Mouse (Mus musculus): ENCODE data around the gene Cfap58.

Gene Cfap58

DNA sequence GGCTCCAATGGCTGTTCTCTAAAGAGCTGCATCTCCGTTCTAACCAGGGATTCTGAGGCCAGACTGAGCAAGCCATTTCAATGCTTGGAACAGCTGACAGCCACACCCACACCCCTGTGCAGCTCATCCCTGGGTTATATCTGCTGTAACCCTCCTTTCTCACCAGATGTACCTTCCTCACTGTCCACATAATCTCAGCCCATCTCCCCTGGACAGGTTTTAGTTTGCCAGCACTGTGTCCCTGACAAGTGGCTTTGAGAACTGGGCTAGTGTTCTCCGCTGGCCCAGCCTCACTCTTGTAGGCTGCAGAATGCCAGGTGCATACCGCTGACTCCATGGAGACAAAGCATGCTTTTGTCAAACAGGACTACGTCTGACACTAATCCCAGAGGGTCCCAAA is 20.1 kb upstream of the Cfap58 start:
- in situ Hi-C loops (cut with MboI, MseI) = no loop called here

DNA sequence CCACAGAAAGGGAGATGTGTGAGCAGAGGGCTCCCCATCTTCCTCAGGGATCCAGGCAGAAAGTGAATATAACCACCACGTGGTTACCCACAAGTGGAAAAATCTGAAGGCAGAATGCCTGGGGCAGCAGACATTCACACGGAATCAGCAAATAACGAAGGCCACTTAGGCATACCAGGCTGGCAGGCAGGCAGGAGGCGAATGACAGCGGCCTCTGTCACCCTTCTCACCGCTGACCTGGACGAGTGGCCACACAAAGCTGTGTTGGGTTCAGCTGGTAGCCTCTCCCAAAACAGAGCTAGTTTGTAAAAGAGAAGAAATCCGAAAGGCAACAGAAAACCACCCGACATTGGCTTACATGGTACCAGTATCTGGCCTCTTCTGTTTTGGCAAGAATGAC is 19.5 kb upstream of the Cfap58 start:
- in situ Hi-C loops (cut with MboI, MseI) = no loop called here

DNA sequence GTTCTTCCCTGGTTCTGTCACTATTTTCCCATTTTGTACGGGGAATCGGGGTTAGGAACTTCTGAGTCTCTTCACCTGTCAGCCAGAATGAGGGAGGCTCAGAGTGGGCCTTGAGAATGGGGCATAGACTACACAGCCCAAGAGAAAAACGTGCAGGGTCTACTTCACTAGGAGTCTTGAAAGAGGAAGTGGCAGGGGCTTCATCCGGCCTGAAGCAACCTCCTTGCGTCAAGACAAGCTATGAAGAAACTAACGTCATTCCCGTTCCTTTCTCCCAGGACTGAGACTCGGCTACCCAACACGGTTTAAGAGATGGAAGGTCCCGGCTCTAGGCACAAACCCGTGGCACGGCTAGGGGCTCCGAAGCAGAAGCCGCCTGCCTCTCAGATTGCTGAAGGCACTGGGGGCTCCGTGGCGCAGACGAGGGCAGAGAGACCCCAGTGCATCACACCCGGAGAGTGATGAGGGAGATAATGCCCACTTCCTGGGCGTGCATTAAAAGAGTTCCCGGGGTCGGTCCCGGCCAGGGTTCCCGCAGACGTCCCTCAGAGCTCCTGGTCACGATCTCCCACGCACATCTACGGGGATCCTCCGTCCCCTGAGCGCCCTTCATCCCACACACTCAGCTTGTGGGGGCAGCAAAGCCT is 18.9 kb upstream of the Cfap58 start:
- in situ Hi-C loops (cut with MboI, MseI) = no loop called here

DNA sequence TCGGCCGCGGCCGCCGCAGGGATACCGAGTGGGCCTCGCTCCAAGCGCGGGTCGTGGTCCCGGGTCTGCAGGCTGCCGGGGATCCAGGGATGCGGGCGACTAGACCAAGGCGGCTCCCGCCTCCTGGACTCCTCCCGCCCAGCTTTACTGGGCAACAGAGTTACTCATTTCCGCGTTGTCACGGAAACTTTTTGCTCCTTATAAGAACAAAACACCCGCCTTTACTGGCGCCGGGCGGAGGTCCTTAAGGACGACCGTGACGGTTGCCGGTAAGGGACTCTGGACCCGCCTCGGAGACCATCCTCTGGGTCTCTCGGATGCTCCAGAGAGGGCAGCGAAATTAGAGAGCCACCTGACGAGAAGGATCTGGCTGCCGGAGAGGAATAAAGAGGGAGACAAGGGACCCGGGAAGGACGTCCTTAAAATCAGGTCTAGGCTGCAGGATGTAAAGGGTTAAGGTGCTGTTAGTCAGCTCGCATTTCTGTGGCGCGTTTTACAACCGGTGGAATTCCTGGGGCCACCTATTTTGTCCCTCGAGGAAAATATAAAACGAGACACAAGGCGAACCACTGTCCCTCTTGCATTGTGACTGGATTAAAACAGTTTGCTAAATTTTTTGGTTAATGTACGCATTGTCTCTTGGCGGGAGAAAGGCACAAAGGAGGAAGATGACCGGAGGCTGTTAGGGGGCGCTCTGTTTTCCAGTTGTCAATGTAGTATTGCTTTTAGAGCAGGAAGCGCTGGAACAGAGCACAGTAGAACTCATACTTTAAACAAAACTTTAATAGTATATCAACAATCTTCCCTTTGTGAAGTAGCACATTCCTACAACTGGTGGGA is 18.1 kb upstream of the Cfap58 start, which contains the start of the genes Cfap43 and Itprip:
Cfap43 (minus strand) TSS at position 162 of the 840 bp plus-strand sequence.
Itprip (minus strand) TSS at position 174 of the 840 bp plus-strand sequence.
- in situ Hi-C loops (cut with MboI, MseI) = no loop called here

DNA sequence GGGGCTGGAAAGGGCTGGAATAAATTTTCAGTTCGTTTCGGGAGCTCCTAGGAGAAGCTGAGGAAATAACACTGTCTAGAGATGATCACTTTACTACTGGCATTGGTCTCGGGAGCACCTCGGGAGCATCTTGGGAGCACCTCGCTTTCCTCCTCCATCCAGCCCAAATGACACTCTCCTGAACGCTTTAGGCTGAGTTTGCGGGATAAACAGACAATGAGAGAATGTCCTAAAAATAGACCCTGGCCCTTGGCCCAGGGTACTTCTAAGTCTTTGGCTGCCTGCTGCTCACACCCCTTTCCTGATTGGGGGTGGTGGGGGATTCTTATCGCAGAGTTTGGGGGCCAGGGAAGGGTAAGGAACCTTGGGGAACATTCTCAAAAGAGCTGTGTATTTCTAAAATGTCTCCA is 17.5 kb upstream of the Cfap58 start:
- in situ Hi-C loops (cut with MboI, MseI) = no loop called here

DNA sequence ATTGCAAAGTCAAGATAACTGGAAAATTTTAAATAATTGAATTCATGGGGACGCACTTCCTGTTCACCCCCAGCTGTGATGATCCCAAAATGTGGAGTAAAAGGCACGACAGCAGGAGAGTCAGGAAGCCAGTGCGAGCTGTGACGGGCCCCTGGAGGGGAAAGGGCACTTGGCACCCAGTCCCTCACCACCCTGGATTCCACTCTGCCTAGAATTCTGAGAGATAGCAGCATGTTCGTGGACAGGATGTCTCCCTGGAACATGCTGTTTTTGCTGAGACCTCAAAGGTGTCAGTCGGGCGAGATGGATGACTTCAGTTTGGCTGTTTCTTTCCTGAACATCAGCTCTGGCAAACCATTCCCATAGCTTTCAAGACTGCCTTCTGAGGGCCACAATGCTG is 11.7 kb upstream of the Cfap58 start:
- in situ Hi-C loops (cut with MboI, MseI) = no loop called here

DNA sequence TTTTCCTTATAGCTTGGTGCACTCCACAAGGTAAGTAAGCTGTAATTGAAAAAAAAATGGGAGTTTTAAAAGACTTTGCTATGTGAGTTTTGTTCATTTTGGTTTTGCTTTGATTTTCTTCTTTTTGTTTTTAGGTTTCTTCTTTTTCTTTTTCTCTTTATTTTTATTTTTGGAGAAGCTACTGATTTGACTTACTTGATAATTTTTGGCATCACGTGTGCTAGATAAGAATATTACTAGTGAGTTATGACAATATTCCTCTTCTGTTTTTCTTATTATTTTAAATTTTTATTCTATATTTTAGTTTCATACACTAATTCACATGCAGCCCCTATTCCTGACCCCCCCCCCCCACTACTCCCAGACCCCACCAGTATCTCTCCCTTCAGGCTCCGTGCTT is 10.4 kb upstream of the Cfap58 start:
- in situ Hi-C loops (cut with MboI, MseI) = no loop called here

DNA sequence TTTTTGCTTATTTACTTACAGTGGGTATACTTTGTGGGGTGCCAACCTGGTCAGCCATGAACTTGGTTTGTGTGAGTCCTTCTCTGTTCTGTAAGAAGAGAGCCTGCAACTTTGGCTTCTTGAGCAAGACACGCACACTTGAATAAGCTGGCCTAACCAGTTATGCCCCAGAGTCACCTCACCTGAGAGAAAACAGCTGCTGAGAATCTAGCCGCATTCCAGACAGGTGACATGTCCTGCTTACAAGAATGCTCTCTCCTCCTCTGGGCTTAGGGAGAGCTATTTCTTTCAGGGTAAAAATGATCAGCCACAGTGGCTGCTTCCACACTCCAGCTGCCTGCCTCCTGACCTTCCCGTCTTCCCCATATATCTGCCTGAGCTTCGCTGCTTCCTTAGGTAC is 8.4 kb upstream of the Cfap58 start:
- in situ Hi-C loops (cut with MboI, MseI) = no loop called here

DNA sequence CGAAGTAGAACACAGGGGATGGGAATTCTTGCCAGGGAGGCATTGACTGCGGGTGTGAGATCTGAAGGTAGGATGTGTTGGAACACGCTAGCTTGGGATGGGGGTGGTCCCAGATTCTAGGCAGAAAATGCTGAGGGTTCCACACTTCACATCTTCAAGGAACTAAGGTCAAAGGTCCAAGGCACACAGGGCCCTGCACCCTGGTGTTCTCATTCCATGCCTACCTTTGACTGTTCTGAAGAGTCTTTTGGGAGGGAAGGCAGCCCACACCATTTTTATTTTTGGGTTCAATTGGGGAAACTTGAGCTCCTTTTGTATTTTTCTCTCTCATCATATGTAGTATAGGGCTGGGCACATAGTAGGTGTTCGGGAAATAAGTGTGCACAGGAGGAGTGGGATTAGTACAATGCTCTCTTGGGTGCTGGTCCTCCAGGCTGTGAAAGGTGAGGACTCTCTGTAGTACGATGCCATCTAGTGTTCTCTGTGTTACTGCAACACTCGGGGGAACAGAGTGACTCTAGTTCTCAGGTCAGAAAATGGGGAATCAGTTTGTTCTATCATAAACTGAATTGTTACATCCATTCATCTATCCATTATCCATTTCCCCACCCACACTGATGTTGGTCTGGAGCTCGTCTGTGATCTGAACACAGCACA is 5.4 kb upstream of the Cfap58 start:
- in situ Hi-C loops (cut with MboI, MseI) = loop anchor here (5.0 kb wide), 1 partner anchor 50 kb away; no protein-coding TSS in a partner anchor

DNA sequence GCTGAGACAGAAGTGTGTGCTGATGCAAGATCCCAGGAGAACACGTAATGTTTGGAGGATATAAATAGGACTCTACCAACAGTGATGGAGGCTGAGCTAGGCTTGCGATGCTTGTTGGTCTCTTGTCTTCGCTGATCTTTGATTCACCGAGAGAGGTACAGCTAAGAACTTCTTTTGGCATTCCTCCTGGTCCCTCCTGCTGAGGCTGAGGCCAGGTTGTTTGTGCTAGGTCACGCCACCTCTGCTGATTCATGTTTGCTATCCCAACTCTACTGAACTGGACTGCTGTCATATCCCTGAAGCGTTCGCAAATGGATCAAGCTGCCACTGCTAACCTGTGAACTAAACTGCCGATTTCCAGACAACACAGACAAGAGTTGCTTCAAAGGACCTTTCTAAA is 3.3 kb upstream of the Cfap58 start:
- in situ Hi-C loops (cut with MboI, MseI) = loop anchor here (5.0 kb wide), 1 partner anchor 52 kb away; no protein-coding TSS in a partner anchor

DNA sequence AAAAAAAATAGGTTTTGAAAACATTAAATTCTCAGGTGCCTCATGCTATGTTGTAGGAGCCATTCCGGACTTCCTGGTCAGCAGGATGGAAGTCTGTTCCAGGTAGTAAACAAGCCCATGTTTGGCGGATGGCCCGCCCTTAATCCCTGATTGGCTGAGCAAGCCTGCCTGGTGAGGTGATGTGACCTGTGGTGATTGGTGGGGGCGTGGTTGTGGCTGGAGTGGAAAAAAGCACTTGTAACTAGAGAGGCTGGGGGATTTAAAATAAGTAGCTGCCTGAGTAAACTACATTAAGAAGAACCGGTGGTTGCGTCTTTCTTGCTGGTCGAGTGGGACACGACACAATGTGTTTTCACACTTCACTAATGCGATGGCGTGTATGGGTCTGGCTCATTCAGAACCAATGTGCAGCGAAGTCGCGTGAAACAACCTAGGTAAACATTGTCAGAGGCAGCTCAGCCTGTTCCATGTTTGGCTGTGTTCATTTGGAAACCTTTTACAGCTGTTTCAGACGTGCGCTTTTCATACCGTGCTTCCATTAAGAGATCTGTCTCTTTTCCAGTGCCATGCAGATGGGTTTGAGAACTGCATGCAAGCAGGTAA is 2.7 kb upstream of the Cfap58 start:
- in situ Hi-C loops (cut with MboI, MseI) = loop anchor here (5.0 kb wide), 1 partner anchor 52 kb away; no protein-coding TSS in a partner anchor

DNA sequence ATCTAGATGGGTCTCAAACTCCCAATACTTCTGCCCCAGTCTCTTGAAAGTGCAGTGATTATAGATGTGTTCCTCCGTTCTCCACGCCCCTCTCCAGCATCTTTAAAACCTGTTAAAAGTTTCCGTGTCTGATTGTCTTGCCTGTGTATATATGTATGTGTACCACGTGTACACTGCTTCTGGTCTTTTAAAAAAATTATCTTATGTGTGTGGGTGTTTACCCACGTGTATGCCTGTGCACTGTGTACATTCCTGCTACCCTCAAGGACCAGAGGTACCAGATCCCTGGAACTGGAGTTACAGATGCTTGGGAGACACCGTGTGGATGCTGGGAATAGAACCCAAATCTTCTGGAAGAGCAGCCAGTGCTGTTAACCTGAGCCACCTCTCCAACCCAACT is 1.9 kb upstream of the Cfap58 start:
- in situ Hi-C loops (cut with MboI, MseI) = no loop called here

DNA sequence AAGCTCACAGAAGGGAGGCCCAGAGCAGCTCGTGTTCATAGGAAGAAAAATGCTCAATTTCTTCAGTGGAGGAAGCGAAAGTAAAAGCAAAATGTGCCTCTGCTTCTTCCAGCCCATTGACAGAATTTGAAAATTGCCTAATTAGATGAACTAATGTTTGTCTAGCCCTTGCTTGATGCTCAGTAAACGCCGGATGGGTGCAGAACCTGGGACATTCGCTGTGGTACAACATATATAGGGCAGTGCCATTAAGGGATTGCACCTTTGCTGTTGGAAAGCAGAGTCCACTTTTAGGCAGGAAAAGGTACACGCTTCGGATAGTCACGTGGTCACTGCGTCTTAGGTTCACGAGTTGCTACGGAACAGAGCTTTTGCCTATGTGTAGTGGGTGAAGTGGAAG is 985 bp upstream of the Cfap58 start:
- in situ Hi-C loops (cut with MboI, MseI) = no loop called here

DNA sequence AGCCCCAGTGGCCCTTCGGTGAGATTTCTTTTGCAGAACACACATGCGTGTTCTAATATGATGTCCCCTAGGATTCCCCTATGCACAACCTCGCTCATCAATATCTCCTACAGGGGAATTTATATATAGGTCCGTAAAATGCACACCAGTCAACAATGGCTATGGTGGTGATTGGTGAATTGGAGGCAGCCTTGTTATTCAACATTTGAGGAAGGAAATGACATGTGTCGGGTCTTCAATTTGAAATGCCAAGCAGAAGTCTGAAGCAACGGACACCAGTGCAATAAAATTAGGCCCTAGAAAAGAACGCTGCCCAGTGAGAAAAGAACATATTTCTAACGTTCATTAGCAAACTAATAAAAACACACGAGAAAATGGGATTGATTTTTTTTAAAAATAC is 537 bp upstream of the Cfap58 start:
- in situ Hi-C loops (cut with MboI, MseI) = no loop called here

DNA sequence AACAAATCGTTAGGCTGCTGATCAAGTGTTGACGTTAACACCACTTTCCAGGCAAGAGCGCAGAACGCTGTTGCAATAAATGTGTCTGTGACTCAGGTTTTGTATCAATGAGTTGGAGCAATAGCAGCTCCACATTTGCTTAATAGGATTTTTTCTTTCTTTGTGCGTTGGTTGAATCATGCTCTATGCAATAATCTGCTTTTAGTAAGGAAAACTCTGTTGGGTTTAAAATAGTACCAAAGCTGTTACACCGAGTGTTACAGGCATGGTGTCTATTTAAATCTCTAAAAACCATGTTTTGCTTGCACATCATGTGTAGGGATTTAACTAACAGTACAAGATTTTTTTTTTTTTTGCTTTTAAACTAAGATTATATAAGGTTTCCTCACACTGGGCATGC is 1.9 kb downstream of the Cfap58 start:
- in situ Hi-C loops (cut with MboI, MseI) = no loop called here

DNA sequence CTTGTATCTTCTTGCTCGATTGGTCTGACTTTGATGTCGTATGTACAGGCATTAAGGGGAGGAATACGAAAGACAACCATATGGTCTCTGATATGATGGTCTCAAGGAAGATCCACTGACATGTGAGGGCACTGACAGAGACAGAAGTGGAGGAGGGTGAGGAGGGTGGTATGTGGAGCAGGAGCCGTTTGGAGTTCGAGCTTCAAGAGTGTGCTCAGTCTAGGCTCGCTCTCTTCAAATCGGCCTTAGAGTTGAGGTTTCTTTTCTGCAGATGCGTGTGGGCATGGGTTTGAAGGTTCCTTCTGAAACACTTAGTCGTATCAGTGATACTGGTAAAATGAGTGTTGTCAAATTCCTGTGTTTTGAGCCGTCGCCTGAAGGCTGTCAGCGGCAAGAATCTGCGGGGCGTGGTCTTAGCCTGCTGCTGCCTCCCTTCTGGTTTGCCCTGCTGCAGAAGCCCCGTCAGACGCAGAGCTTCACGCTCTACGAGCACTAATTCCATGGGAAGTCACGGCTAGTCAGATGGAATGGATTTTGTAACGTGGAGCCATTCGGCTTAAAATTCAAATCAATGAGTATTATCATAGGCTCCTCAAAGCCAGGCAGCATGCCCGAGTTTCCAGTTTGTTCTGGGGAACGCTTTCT is 9.5 kb downstream of the Cfap58 start:
- in situ Hi-C loops (cut with MboI, MseI) = no loop called here

DNA sequence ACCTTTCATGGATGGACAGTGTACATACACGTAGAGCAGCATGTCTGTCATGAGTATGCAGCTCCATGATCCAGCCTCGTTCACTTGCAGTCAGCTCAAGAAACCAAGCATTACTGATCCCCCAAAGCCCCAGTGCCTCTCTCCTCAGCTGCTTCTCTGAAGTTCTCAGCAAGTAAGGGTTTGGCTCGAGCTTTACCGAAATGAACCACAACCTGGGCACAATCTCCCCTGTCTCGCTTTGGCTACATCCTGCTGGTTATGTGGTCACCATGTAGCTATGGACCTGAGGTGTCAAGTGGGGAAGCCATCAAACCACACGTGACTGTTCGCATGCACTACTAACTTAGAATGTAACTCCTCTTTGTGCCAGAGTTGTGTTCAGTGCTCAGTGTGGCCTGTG is 13.5 kb downstream of the Cfap58 start:
- in situ Hi-C loops (cut with MboI, MseI) = no loop called here

DNA sequence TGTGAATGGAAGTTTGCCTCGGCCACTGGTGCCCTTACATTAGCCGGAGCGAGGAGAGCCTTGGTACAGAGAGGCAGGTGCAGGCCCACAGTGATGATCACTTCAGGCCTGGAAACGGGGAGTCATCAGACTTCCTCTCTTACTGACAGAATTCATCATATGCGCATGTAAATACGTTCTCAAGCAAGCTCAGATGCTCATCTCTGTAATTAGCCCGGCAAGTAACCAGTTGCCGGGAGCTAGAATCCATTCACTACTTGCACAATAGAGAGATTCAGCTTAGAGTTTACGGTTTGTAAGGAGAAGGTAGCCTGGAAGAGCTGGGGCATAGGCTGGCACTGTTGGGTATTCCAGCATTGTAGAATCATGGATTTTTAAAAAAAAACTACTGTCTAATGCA is 15.7 kb downstream of the Cfap58 start:
- in situ Hi-C loops (cut with MboI, MseI) = no loop called here

DNA sequence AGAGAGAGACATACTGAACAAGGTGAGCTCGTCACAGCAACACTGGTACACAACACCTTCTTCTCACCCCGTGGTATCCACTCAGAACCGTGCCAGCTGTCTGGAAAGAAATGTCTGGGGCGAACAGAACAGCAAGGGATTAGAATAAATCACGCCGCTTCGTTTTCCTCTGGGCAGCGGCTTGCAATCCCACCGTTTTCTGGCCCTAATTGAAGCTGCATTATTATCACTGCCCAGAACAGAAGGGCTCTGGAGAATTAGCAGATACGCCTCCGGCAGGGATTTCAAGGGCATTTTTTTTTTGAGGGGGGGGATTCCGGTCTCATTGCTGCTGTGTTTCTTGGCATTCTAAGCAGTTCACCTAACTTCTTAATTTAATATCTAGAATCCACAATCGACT is 20.7 kb downstream of the Cfap58 start:
- in situ Hi-C loops (cut with MboI, MseI) = no loop called here

DNA sequence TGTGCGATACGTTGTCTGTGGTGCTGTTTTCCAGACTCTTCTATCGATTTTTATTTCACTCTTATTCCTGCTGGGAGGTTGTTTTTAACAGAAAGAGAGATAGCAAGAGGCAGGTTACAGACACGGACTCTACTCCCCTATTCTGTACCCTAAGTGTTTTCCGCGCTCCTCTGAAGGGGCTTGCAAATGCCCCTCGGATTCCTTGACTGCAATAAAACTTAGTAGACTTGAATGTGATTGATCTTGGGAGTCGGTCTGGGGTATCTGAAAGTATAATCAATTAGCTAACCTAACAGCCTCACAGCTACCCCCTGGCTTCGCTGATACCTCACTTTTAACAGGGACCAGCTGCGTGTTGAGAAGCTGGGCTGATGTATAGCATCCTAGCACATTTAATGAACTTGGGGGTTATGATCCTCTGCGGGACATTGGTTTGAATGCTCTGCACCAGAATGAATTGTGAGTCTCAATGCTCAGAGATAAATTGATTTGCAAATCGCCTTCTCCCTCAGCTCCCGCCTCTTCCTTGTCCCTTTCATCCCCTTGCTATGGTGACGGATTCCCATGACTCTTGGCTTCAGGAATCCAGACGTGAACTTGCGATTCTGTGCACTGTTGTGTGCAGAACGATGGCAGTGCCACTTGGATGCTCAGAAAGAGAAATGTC is 31.7 kb downstream of the Cfap58 start:
- in situ Hi-C loops (cut with MboI, MseI) = no loop called here

DNA sequence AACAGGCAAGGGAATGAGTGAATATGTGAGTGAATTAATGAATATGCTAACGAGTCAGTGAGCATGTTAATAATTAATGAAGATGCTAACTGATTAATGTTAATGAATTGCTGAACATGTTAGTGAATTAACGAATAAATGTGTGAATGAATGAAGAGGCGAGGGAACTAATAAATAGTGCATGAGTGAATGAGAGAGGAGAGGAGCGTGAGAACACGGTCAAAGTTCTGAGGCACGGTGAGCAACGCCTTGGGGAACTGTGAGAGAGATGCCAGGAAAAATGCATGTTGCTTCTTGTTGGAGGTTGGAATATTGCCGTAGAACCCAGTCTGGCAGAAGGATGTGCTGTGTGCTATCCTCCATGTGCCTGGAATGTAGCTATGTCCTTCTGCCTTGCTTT is 33.6 kb downstream of the Cfap58 start:
- in situ Hi-C loops (cut with MboI, MseI) = no loop called here
